In the genomic region with DNA sequence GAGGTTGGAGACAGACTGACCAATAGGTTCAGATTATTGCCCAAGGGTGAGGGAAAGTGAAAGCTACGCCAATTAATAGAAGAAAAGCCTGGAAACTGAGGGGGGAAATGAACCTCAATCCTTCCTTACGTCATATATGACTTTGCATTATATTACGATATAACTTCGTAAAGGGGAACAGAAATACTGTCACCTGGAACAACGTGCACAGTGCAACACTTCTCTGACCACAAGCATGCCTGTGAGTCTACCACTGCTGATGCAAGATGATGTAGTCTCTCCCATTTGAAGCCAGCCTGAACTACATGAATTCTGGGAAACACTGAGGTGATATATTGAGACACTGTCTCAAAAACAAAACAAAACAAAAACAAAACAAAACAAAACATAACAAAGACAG, we compare ENCODE assay signal across 14 mouse cellular contexts.
"Had no signal": no experiment of that assay in that cellular context is flagged by ENCODE, and none has a peak within 500 bp of the region (broad histone marks: within the 10 kb centered on the region; RNA-seq: fewer than 3 reads in every experiment).

No protein-coding gene starts in this region.

- ATAC-seq: midbrain, embryonic 13.5 days; midbrain, embryonic 15.5 days had no signal

- DNase-seq: lung, adult 18-20 months; lung, embryonic 14.5 days; lung, postnatal 10 days; lung, postnatal 4 days; retina, postnatal 1 day; right cerebral cortex, adult 18-20 months; right cerebral cortex, postnatal 25 days; right cerebral cortex, postnatal 4 days; spleen, adult 18-20 months; thymus, adult 18-20 months; thymus, postnatal 14 days; thymus, postnatal 36 days had no signal
